Comparison of ENCODE assay signal across 8 mouse cellular contexts in the genomic region with DNA sequence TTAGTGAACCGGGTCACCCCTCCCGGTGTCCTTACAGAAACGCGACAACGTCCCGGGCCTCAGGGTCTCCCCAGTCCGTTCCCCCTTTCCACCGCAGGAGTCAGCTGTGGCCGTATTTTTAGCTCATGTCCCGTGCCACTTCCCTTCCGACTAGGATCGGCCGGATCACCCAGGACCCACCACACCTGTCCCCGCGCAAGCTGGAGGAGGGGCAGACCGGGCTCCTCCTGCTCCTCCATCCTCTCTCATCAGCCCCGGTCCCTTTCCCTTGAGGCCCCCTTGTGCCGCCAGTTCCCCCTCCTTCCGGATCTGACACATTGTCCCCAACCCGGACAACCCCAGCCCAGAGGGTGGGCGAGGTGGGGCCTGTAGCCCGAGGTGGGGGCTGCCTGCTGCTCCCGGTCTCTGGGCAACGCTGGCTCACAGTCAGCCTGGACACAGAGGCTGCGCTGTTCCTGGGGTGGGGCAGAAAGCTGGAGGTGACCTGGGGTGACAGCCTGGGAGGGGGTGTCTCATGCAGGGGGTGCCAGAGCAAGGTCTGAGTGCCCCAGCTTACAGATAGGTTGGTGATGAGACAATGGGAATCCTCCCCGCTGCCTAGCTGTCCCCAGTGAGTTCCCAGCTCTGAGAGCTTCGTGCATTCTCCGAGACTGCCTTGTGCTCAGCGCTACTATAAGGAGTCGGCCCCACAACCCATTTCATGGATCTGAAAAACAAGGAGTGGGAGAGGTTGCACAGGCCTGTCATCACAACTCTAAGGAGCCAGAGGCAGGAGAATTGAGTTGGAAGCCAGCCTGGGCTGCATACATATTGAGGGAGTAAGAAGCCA. TPM values are rescaled to one million over a fixed set of nuclear protein-coding genes. Genes with fewer than 3 reads are reported as not detected.
DNase-seq lines count a peak whose midpoint lies in the region; ATAC-seq and TF ChIP-seq lines count a peak whose summit lies in the region.

No protein-coding gene starts in this region.

- ATAC-seq in limb, embryonic 15.5 days (ENCODE audit: insufficient number of reproducible peaks, low FRiP score, low TSS enrichment, low read depth): no peak
- ATAC-seq in stomach, embryonic 16.5 days (ENCODE audit: insufficient read depth, low FRiP score): no peak

- H3K27ac ChIP-seq in cerebellum, adult 2 months (ENCODE audit: insufficient read depth, low read length): no peak overlapping the region
- no peak overlapping the region for H3K27ac ChIP-seq in spleen, adult 2 months (ENCODE audit: insufficient read depth, low read length)
- H3K27ac ChIP-seq in limb, embryonic 15.5 days: no peak overlapping the region
- H3K27ac ChIP-seq in stomach, embryonic 16.5 days (ENCODE audit: low read length): no peak overlapping the region

- peak overlapping the region; percentile 30 for H3K4me2 ChIP-seq in limb, embryonic 15.5 days
- peak overlapping the region; percentile 42 for H3K4me2 ChIP-seq in stomach, embryonic 16.5 days (ENCODE audit: low read depth, low read length)

- WGBS in cerebellum, adult 2 months: 6% methylated on average over 30 of the region's 30 CpGs
- WGBS in spleen, adult 2 months: 8% methylated on average over 30 of the region's 30 CpGs
- WGBS in limb, embryonic 15.5 days: 2% methylated on average over 30 of the region's 30 CpGs
- WGBS in stomach, embryonic 16.5 days: 2% methylated on average over 30 of the region's 30 CpGs

- TF ChIP-seq CTCF in cerebellum, adult 2 months (IDR thresholded peaks at IDR 0.05; ENCODE audit: borderline replicate concordance, insufficient read depth, low read depth, low read length): no peak
- TF ChIP-seq CTCF in spleen, adult 2 months (IDR thresholded peaks at IDR 0.05; ENCODE audit: extremely low read depth, insufficient read depth, insufficient read length, insufficient replicate concordance): no peak

- H3K4me3 ChIP-seq in cerebellum, adult 2 months (replicated peaks; ENCODE audit: insufficient read depth, low read depth, low read length): peak overlapping the region; percentile 34
- H3K4me3 ChIP-seq in spleen, adult 2 months (ENCODE audit: extremely low read depth, insufficient read depth, insufficient read length): peak overlapping the region; percentile 46
- peak overlapping the region; percentile 13 for H3K4me3 ChIP-seq in limb, embryonic 15.5 days
- peak overlapping the region; percentile 28 for H3K4me3 ChIP-seq in stomach, embryonic 16.5 days (replicated peaks; ENCODE audit: low read length)

- no peaks in the 10 kb centered on the region; the same call in 1 of the 2 replicates for H3K27me3 ChIP-seq in cerebellum, adult 2 months (ENCODE audit: control insufficient read depth, insufficient read depth, low read length)
- H3K27me3 ChIP-seq in spleen, adult 2 months (ENCODE audit: control insufficient read depth, insufficient read depth, low read length): no peaks in the 10 kb centered on the region
- H3K27me3 ChIP-seq in limb, embryonic 15.5 days: peaks cover 87% of the 10 kb centered on the region
- peaks cover 25% of the 10 kb centered on the region for H3K27me3 ChIP-seq in stomach, embryonic 16.5 days (ENCODE audit: control insufficient read depth, insufficient read depth, low read length)

- H3K4me1 ChIP-seq in cerebellum, adult 2 months (ENCODE audit: control insufficient read depth, insufficient read depth, low read length): peaks cover 3% of the 10 kb centered on the region; the same call in 1 of the 2 replicates
- peaks cover 6% of the 10 kb centered on the region for H3K4me1 ChIP-seq in spleen, adult 2 months (ENCODE audit: control insufficient read depth, insufficient read depth, insufficient read length)
- H3K4me1 ChIP-seq in limb, embryonic 15.5 days: peaks cover 10% of the 10 kb centered on the region; the same call in 1 of the 2 replicates
- H3K4me1 ChIP-seq in stomach, embryonic 16.5 days (ENCODE audit: control insufficient read depth, insufficient read depth, low read length): peaks cover 10% of the 10 kb centered on the region; the same call in 1 of the 2 replicates

- H3K36me3 ChIP-seq in spleen, adult 2 months (ENCODE audit: control insufficient read depth, insufficient read depth, low read length): no peaks in the 10 kb centered on the region
- no peaks in the 10 kb centered on the region for H3K36me3 ChIP-seq in limb, embryonic 15.5 days
- H3K36me3 ChIP-seq in stomach, embryonic 16.5 days (ENCODE audit: control insufficient read depth, insufficient read depth, low read length): no peaks in the 10 kb centered on the region

- no peak overlapping the region; the same call in 1 of the 2 replicates for H3K9ac ChIP-seq in limb, embryonic 15.5 days
- peak overlapping the region; percentile 23; the same call in 1 of the 2 replicates for H3K9ac ChIP-seq in stomach, embryonic 16.5 days (ENCODE audit: low read length)

- H3K9me3 ChIP-seq in limb, embryonic 15.5 days: no peaks in the 10 kb centered on the region
- no peaks in the 10 kb centered on the region for H3K9me3 ChIP-seq in stomach, embryonic 16.5 days (replicated peaks; ENCODE audit: control insufficient read depth, low read length)

- no peak for TF ChIP-seq POLR2A in cerebellum, adult 2 months (IDR thresholded peaks at IDR 0.05; ENCODE audit: borderline replicate concordance, insufficient read depth, low read length)
- no peak for TF ChIP-seq POLR2A in spleen, adult 2 months (IDR thresholded peaks at IDR 0.05; ENCODE audit: low read depth, low read length)

- peak in 1 of 2 experiments; percentile 31 for DNase-seq in cerebellum, adult 2 months
- DNase-seq in cerebellum, adult 9-11 months: no peak
- DNase-seq in spleen, adult 2 months (ENCODE audit: low read depth in 1 of 2, low spot score in 2 of 2): no peak
- DNase-seq in spleen, adult 18-20 months: no peak
- no peak for DNase-seq in ovary, adult 18-20 months (ENCODE audit: low spot score)
- DNase-seq in spleen, postnatal 4 days (ENCODE audit: low spot score in 2 of 2): no peak

RNA-seq across cellular contexts. Expression of a gene that starts 8.9 kb away (rescaled TPM):
- polyA plus RNA-seq in cerebellum, adult 2 months (2012; rRNA removed): 51.8 and 54.3 TPM in 2 replicates
- 9.1 and 11.8 TPM in 2 replicates for polyA plus RNA-seq in spleen, adult 2 months (2012; rRNA removed)
- 2.3 and 3.3 TPM in 2 replicates for polyA plus RNA-seq in limb, embryonic 15.5 days (2015; fragmentation: Nextera tagmentation; extraction: Ambion mirVana)
- polyA plus RNA-seq in stomach, embryonic 16.5 days (2015; fragmentation: Nextera tagmentation; extraction: Ambion mirVana): 0.50 and 0.71 TPM in 2 replicates

RNA-seq across cellular contexts. Expression of a gene that starts 13.3 kb away (rescaled TPM):
- 1.7 and 1.9 TPM in 2 replicates for polyA plus RNA-seq in cerebellum, adult 2 months (2012; rRNA removed)
- polyA plus RNA-seq in spleen, adult 2 months (2012; rRNA removed): 6.6 and 7.3 TPM in 2 replicates
- polyA plus RNA-seq in limb, embryonic 15.5 days (2015; fragmentation: Nextera tagmentation; extraction: Ambion mirVana): 11.3 and 13.1 TPM in 2 replicates
- polyA plus RNA-seq in stomach, embryonic 16.5 days (2015; fragmentation: Nextera tagmentation; extraction: Ambion mirVana): 11.9 and 14.3 TPM in 2 replicates

RNA-seq across cellular contexts. Expression of a gene that starts 27.2 kb away (rescaled TPM):
- 0.93 and 1.6 TPM in 2 replicates for polyA plus RNA-seq in cerebellum, adult 2 months (2012; rRNA removed)
- 56.0 and 79.2 TPM in 2 replicates for polyA plus RNA-seq in spleen, adult 2 months (2012; rRNA removed)
- 0.55 and 1.7 TPM in 2 replicates for polyA plus RNA-seq in limb, embryonic 15.5 days (2015; fragmentation: Nextera tagmentation; extraction: Ambion mirVana)
- 1.3 and 1.4 TPM in 2 replicates for polyA plus RNA-seq in stomach, embryonic 16.5 days (2015; fragmentation: Nextera tagmentation; extraction: Ambion mirVana)

RNA-seq across cellular contexts. Expression of a gene that starts 31.6 kb away (rescaled TPM):
- polyA plus RNA-seq in cerebellum, adult 2 months (2012; rRNA removed): 0.38 and 0.54 TPM in 2 replicates
- polyA plus RNA-seq in spleen, adult 2 months (2012; rRNA removed): 0.30 and 0.36 TPM in 2 replicates
- polyA plus RNA-seq in limb, embryonic 15.5 days (2015; fragmentation: Nextera tagmentation; extraction: Ambion mirVana): 0.12 and 0.60 TPM in 2 replicates
- 0.62 and 1.2 TPM in 2 replicates for polyA plus RNA-seq in stomach, embryonic 16.5 days (2015; fragmentation: Nextera tagmentation; extraction: Ambion mirVana)

RNA-seq across cellular contexts. Expression of a gene that starts 34.7 kb away (rescaled TPM):
- 44.5 and 45.0 TPM in 2 replicates for polyA plus RNA-seq in cerebellum, adult 2 months (2012; rRNA removed)
- polyA plus RNA-seq in spleen, adult 2 months (2012; rRNA removed): 27.5 and 36.4 TPM in 2 replicates
- 108 and 119 TPM in 2 replicates for polyA plus RNA-seq in limb, embryonic 15.5 days (2015; fragmentation: Nextera tagmentation; extraction: Ambion mirVana)
- polyA plus RNA-seq in stomach, embryonic 16.5 days (2015; fragmentation: Nextera tagmentation; extraction: Ambion mirVana): 106 and 116 TPM in 2 replicates

Comparison
In these comparisons a context has a peak if more than half of its experiments do, and no peak if none do; other contexts are left out.
1. RNA of a gene that starts 27.2 kb away (polyA plus RNA-seq): 56.0 to 79.2 TPM in spleen, adult 2 months; 1.3 to 1.4 TPM in stomach, embryonic 16.5 days, 0.93 to 1.6 TPM in cerebellum, adult 2 months and 0.55 to 1.7 TPM in limb, embryonic 15.5 days; every median in the first group is over 10 times any median in the second.
2. Peak in every context shown above with its lines, with median percentiles within 50 percentile points of each other: H3K4me3 ChIP-seq.